Mouse (Mus musculus) layer of hippocampus, postnatal 36 days (tissue): ENCODE data around the gene Grin1. TPM values are rescaled to one million over a fixed set of nuclear protein-coding genes. Genes with fewer than 3 reads are reported as not detected.
"Not testable (repeated sequence)": the region's sequence is repeated elsewhere in the genome, so short reads cannot be mapped to it uniquely, and the experiment has no call there.

Experiments
- DNase-seq, 2 experiments: peaks; one replicate each; pipeline ENCODE4 v3.0.0; 2022
- total RNA-seq, 2 experiments: library from RNA; stranded (reverse); gene quantifications; 2 replicates each; pipeline ENCODE4 v1.2.3; 2021

The Grin1 gene
- total RNA-seq, 2 experiments from 2014 or later = 420 to 431 TPM

GRCm38 (mm10) chr2:25286837-25287636 is 31.9 kb downstream of the Grin1 start:
- peak in 1 of 2 experiments; percentile 48 for DNase-seq

- DNase-seq = no peak
Measured at GRCm38 (mm10) chr2:25286314-25286713, 32.7 kb downstream of the Grin1 start.

- no peak for DNase-seq
Measured at GRCm38 (mm10) chr2:25285551-25285950, 33.4 kb downstream of the Grin1 start.

GRCm38 (mm10) chr2:25278928-25279882 is 39.8 kb downstream of the Grin1 start:
- DNase-seq = peak; percentile 75 to 78

GRCm38 (mm10) chr2:25273010-25273409 is 46.0 kb downstream of the Grin1 start:
- DNase-seq = no peak

GRCm38 (mm10) chr2:25272515-25272914 is 46.5 kb downstream of the Grin1 start:
- no peak for DNase-seq

GRCm38 (mm10) chr2:25271827-25272511 is 47.0 kb downstream of the Grin1 start, which contains the start of the genes Ssna1 and Anapc2:
Gene Ssna1, minus strand, starts transcription at chr2:25272438.
Gene Anapc2, plus strand, starts transcription at chr2:25272478.
- peak; percentile 97 to 98 for DNase-seq

- DNase-seq = no peak
Measured at GRCm38 (mm10) chr2:25267746-25268309, 51.2 kb downstream of the Grin1 start.

- DNase-seq = no peak
Measured at GRCm38 (mm10) chr2:25267241-25267640, 51.7 kb downstream of the Grin1 start.

GRCm38 (mm10) chr2:25266720-25267119 is 52.3 kb downstream of the Grin1 start:
- peak in 1 of 2 experiments; percentile 70 for DNase-seq

GRCm38 (mm10) chr2:25265897-25266656 is 52.9 kb downstream of the Grin1 start:
- DNase-seq = no peak

- no peak for DNase-seq
Measured at GRCm38 (mm10) chr2:25264851-25265250, 54.1 kb downstream of the Grin1 start.

GRCm38 (mm10) chr2:25264286-25264660 is 54.7 kb downstream of the Grin1 start:
- no peak for DNase-seq

- DNase-seq = no peak
Measured at GRCm38 (mm10) chr2:25263623-25264285, 55.2 kb downstream of the Grin1 start.

GRCm38 (mm10) chr2:25262795-25263622 is 56.0 kb downstream of the Grin1 start:
- no peak for DNase-seq

- peak; percentile 92 to 93 for DNase-seq
Measured at GRCm38 (mm10) chr2:25262291-25262767, 56.7 kb downstream of the Grin1 start, which contains the start of gene Tprn. Gene Tprn, plus strand, starts transcription at chr2:25262618.

- DNase-seq = no peak
Measured at GRCm38 (mm10) chr2:25261870-25262269, 57.1 kb downstream of the Grin1 start.

- DNase-seq = no peak
Measured at GRCm38 (mm10) chr2:25258887-25259286, 60.1 kb downstream of the Grin1 start.

- not testable (repeated sequence) for DNase-seq
Measured at GRCm38 (mm10) chr2:25257250-25257649, 61.7 kb downstream of the Grin1 start.
